Mouse (Mus musculus) kidney, adult 2 months (tissue): ENCODE measurements around the gene Slc38a2.

Experiments
- CTCF ChIP-seq: fragments of 200-500 bp; conservative IDR thresholded peaks from 2 replicates; pipeline ENCODE4 v1.5.1; 2011; ENCODE audit warnings: low read depth, mild to moderate bottlenecking, control low read depth, low read length, moderate library complexity, mixed read lengths; ENCODE audit not compliant: insufficient read depth, insufficient read length
- POLR2A ChIP-seq: fragments of 200-500 bp; IDR thresholded peaks from one replicate; pipeline ENCODE4 v1.6.1; 2011; ENCODE audit warnings: low read depth, low read length, control low read depth

DNA sequence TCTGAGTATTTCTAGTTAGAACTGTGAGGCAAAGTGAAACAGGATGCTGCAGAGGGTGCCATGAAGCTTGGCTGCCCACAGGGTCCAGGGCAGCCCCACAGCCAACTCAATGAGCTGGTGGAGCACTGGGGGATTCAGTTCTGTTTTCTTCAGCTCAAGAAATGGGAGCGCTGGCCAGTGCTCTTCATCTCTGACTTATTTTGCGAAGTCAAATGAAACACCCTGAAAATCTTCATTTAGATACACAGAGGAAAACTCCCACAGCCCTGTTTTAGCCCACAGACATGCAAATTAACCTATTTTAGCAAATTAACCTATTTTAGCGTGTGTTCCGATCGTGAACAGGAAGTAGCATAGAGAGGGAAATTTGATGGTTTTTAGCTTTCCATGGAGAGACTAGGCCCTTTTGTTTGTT is 45.4 kb upstream of the Slc38a2 start:
- TF ChIP-seq CTCF (no peak), POLR2A (no peak)
